Mouse (Mus musculus) granulocyte monocyte progenitor cell, adult 5-6 weeks (primary cell): Measurements from ENCODE around the gene Bach2. TPM values are rescaled to one million over a fixed set of nuclear protein-coding genes. Genes with fewer than 3 reads are reported as not detected.
A peak's percentile ranks its signal among the peaks of the same experiment; 100 is the strongest.

ENCODE experiments used
- ATAC-seq: replicated peaks from 2 replicates; pipeline ENCODE4 v1.8.0; 2016; ENCODE audit warnings: mild to moderate bottlenecking, moderate TSS enrichment, inconsistent platforms; ENCODE audit not compliant: poor library complexity, severe bottlenecking
- total RNA-seq, 2 experiments: library from RNA; stranded (forward) in 1 of 2; stranded (reverse) in 1 of 2; fragments of 200-712, 200-1000 nt in 1 of 2; fragments of >200 nt in 1 of 2; fragmentation: Nextera tagmentation in 1 of 2; gene quantifications; 2 replicates each; pipeline ENCODE4 v1.2.3; 2014 to 2017

Bach2 gene
- total RNA-seq, 2 experiments from 2014 or later, result under 0.01 to 0.67 TPM

- ATAC-seq, result no peak
These were observed 17.6 kb upstream of the Bach2 start for GRCm38 (mm10) chr4:32220961-32221360.

DNA sequence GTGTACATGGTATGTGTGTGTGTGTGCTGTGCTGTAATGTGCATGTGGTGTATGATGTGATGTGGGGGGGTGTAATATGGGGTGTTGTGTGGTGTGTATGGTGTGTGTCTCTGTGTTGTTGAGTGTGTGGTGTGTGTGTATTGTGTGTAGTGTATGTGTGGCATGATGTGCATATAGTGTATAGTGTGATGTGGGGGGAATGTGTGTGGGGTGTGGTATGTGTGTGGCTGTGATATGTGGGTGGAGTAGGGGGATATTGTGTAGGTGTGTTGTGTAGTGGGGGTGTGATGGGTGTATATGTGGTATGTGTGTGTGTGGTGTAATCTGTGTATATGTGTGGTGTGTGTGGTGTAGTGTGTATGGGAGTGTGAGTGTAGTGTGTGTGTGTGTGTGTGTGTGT lies 15.0 kb upstream of the Bach2 start:
- no peak for ATAC-seq

DNA sequence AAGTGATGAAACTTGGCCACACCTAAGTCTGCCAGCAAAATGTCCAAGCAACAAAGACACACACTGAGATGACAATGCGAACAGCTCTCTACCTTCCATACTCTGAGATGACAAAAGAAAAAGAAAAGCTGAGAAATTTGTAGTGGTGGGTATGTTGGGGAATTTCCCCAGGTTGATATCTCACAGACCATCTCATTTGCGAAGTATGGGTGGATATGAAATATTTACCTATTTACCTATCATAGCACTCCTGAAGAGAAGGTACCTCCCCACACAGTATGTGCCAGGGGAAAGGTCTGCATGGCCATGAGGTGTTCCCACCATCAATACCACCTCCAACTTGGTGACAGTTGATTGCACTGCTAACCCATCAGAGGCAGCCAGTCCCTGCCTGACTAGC lies 13.4 kb upstream of the Bach2 start:
- no peak for ATAC-seq

- ATAC-seq, result no peak
These were observed 10.5 kb upstream of the Bach2 start for GRCm38 (mm10) chr4:32227970-32228557.

DNA sequence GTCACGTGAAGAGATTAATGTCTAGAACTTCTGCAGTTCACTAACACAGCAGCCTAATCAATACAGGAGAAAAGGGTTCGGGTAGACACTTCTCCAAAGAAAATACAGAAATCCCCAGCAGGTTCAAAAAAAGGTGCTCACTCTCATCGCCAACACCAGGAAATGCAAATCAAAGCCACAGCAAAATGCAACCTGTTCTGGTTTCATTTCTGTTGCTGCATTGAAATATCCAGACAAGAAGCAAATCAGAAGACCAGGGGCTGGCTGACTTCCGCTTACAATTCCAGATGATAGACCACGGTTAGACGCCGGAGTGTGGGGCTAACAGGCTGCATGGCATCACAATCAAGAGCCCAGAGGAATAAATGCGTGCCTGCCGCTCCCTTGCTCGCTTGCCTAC lies 9.3 kb upstream of the Bach2 start:
- ATAC-seq, result peak; percentile 12; the same call in 1 of the 2 replicates

DNA sequence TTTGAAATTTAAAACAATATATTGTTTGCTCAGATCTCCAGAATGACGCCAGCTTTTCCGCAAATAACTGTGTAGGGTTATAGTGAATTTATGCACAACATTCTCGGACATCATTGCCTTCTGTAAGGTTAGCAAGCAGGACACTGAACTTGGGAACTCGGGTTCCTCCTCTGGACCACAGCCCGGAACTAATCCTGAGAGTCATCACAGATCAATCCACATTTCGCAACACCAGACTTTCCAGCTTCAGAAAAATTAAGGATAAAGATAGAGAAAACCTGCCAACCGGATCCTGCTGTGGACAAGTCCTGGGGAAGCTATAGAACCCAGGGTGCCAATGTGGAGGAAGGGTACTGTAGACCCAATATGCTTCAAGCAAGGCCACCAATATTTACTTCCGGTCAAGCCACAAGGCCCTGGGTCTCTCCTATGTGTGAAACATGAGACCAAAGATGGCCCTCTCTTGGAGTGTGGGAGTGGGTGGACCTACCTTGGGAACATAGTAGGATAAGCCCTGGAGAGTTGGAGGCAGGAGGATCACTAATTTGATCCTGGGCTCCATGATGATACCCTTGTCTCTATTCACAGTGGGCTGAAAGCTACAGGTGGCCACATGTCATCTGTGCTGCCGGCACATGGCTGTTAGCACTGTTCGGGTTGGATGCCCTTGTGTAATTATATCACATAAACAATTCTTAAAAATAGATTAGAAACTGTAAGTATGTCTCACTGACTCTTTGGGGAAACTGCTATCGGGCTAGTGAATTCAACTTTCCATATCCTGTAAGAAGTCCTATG lies 7.1 kb upstream of the Bach2 start:
- ATAC-seq, result no peak

GRCm38 (mm10) chr4:32235920-32236705 lies 2.5 kb upstream of the Bach2 start:
- ATAC-seq, result no peak

GRCm38 (mm10) chr4:32238921-32239748 lies 531 bp downstream of the Bach2 start:
- ATAC-seq, result peak; percentile 26

DNA sequence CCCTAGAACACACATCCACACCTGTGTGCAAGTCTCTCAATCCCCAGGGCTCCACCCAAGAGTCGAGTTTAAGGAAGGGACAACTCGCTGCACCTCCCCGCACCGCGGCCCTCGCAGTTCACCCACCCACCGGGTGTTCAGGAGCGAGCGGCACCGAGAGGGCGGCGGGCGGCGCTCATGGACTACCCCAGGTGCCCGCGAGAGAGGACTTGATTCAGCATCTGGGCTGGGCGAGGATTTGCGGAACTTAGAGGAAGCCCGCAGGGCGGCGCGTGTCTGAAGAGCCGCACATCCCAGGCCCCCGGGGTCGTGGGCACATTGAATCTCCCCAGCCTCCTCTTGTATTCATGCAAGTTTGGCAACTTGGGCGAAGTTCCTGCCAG lies 1.1 kb downstream of the Bach2 start:
- peak; percentile 65 for ATAC-seq

DNA sequence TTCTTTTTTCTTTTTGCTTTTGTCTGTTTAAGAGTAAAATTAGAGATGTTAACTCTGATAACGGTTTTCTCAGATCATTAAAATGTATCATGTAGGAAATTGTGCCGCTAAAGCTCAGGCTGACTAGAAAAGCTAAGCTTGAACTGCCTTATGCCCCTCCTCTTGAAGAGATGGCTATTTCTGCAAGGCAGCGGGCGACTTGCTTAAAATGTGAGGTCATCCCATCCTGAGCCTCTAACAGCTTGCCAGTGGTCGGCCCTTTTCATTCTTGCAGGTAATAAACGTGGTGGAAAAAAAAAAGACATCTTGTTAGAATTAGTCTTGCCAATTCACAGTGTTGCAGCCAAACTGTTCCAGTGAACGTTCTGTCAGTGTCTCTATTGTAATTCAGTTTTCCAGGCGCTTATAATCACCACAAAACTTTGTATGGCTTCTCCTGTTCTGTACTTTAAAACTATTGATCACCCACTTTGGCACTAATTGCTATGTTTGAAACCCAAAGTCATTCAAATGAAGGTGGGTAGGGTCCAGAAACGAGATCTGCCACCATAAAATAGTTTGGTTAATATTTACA lies 1.9 kb downstream of the Bach2 start:
- ATAC-seq, result no peak

DNA sequence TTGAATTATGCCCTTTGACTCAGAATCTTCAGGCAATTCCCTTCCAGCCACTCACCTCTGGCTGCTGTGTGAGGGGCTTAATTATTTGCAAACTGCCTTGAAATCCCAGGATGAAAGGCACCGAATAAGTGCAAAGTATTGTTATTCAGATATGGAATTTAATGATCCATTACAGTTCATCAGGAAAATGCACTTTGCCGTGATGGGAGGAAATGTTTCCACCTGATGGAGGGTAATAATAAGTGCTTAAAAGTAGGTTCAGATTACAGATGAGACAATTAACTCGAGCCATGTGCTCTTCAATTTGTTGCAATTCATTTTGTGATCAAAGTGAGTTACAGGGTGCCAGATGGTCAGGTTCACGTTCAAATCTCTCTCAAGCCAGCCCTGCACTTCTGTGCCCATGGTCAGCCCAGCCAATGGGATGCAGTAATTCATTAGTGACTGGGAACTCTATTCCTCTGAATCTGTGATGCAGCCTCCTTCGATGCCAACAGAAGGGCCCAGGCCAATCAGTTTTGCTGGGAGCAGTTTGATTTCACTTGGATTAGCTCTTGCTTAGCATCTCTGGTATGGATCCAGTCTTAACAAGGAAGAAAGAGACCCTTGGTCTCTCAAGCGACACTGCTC lies 2.9 kb downstream of the Bach2 start:
- no peak for ATAC-seq

- ATAC-seq, result no peak
These were observed 3.6 kb downstream of the Bach2 start for GRCm38 (mm10) chr4:32242122-32242615.

DNA sequence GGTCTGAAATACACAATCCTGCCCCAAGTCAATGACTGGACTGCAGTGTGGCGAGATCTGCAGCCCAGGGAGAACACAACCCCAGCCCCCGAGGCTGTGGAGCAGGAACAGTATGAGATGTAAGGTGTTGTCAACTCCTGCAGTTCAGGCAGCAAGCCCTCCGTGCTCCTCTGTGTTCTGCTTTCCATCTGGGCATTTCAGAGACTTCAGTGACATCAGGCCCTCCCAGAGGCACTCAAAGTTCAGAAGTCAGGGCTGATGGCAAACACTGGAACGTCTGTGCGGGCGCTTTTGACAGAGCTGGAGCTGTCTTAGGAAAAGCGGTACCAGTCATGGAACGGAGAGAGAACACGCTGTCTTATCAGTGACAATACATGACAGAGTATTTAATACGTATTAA lies 4.9 kb downstream of the Bach2 start:
- ATAC-seq, result no peak

- ATAC-seq, result no peak
These were observed 5.6 kb downstream of the Bach2 start for GRCm38 (mm10) chr4:32244092-32244745.

- no peak for ATAC-seq
These were observed 7.0 kb downstream of the Bach2 start for GRCm38 (mm10) chr4:32245586-32245985.

GRCm38 (mm10) chr4:32246020-32246419 lies 7.4 kb downstream of the Bach2 start:
- no peak for ATAC-seq

- no peak for ATAC-seq
These were observed 8.2 kb downstream of the Bach2 start for GRCm38 (mm10) chr4:32246801-32247200.

DNA sequence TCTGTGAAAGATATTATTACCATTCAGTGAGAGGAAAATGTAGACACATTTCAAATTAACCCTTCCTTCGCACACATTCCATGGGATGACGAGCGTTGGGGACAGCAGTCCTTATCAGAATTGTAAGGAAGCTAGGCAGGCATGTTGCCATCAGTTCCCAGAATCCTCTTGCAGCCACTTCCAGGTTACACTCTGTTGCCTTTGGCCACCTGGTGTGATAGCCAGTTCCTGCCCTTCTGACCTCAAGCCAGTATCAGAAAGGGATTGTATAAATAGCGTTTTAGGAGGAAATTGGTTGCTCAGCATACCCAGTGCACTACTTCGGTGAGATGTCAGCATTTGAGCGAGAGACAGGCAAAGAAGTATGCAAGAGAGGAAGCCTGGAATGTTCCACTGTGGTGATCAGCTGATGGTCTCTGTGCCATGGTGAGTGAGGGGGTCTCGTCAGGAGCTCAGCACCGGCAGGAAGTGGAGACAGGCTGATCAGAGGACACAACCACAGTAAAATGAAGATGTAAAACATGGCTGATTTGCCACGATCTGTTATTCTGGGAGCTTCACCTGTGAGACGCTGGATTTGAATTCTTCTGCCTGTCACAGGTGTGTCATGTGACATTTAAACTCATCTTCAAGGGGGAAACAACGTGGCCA lies 9.0 kb downstream of the Bach2 start:
- ATAC-seq, result no peak
